Mouse (Mus musculus) bone marrow macrophage, adult 2 months (primary cell): ENCODE measurements around the gene Gm45837. TPM values are rescaled to one million over a fixed set of nuclear protein-coding genes. Genes with fewer than 3 reads are reported as not detected.

Experiments used
- H3K27ac ChIP-seq: 2 replicates; pipeline ENCODE4 v1.5.1; 2012; ENCODE audit warnings: low read depth, low read length; ENCODE audit not compliant: insufficient read depth
- H3K4me1 ChIP-seq: 2 replicates; pipeline ENCODE4 v1.6.1; 2012; ENCODE audit warnings: low read length; ENCODE audit not compliant: control insufficient read depth, insufficient read depth
- H3K4me3 ChIP-seq: 2 replicates; pipeline ENCODE4 v1.5.1; 2012; ENCODE audit warnings: mild to moderate bottlenecking, low read length, moderate library complexity; ENCODE audit not compliant: insufficient read depth
- CTCF ChIP-seq: IDR thresholded peaks from 2 replicates; pipeline ENCODE4 v1.5.1; 2012; ENCODE audit warnings: low read depth, mild to moderate bottlenecking, low read length, moderate library complexity
- POLR2A ChIP-seq: IDR thresholded peaks from 2 replicates; pipeline ENCODE4 v1.6.1; 2012; ENCODE audit warnings: mild to moderate bottlenecking, low read depth, low read length, borderline replicate concordance
- polyA plus RNA-seq: library from polyadenylated mRNA; stranded (reverse); fragments of >200 nt; gene quantifications from 2 replicates; pipeline ENCODE4 v1.2.4, GENCODE M21; 2012; ENCODE audit not compliant: missing spikeins, insufficient read depth, insufficient read length

The Gm45837 gene
- polyA plus RNA-seq, 1 experiment = 11.2 TPM

- no peak overlapping the region for H3K27ac ChIP-seq
- no peak overlapping the region for H3K4me3 ChIP-seq
- TF ChIP-seq POLR2A = no peak
- TF ChIP-seq CTCF = no peak
- H3K4me1 ChIP-seq = peaks cover 13% of the 10 kb centered on the region; the same call in 1 of the 2 replicates
These were observed 18.7 kb upstream of the Gm45837 start for GRCm38 (mm10) chr7:101391909-101392479.

- Histone ChIP-seq H3K4me3 (no peak overlapping the region), H3K27ac (no peak overlapping the region), H3K4me1 (peaks cover 14% of the 10 kb centered on the region; the same call in 1 of the 2 replicates)
- no peak for TF ChIP-seq POLR2A
These were observed 17.7 kb upstream of the Gm45837 start for GRCm38 (mm10) chr7:101393015-101393414.

GRCm38 (mm10) chr7:101393694-101394504, 16.8 kb upstream of the Gm45837 start:
- TF ChIP-seq POLR2A = no peak
- TF ChIP-seq CTCF = no peak
- peaks cover 10% of the 10 kb centered on the region; the same call in 1 of the 2 replicates for H3K4me1 ChIP-seq
- H3K4me3 ChIP-seq = no peak overlapping the region
- no peak overlapping the region for H3K27ac ChIP-seq

GRCm38 (mm10) chr7:101394569-101394968, 16.1 kb upstream of the Gm45837 start:
- Histone ChIP-seq H3K4me1 (peaks cover 8% of the 10 kb centered on the region; the same call in 1 of the 2 replicates), H3K27ac (no peak overlapping the region), H3K4me3 (no peak overlapping the region)
- no peak for TF ChIP-seq CTCF
- TF ChIP-seq POLR2A = no peak

GRCm38 (mm10) chr7:101395471-101395870, 15.2 kb upstream of the Gm45837 start:
- no peak overlapping the region for H3K4me3 ChIP-seq
- TF ChIP-seq POLR2A (no peak), CTCF (no peak)
- no peak overlapping the region for H3K27ac ChIP-seq
- H3K4me1 ChIP-seq = peaks cover 5% of the 10 kb centered on the region; the same call in 1 of the 2 replicates

GRCm38 (mm10) chr7:101397175-101397574, 13.5 kb upstream of the Gm45837 start:
- TF ChIP-seq CTCF = no peak
- no peak for TF ChIP-seq POLR2A
- no peak overlapping the region for H3K27ac ChIP-seq
- H3K4me3 ChIP-seq = no peak overlapping the region
- peaks cover 5% of the 10 kb centered on the region; the same call in 1 of the 2 replicates for H3K4me1 ChIP-seq

- no peak overlapping the region for H3K27ac ChIP-seq
- TF ChIP-seq CTCF (no peak), POLR2A (no peak)
- peaks cover 5% of the 10 kb centered on the region; the same call in 1 of the 2 replicates for H3K4me1 ChIP-seq
- H3K4me3 ChIP-seq = no peak overlapping the region
These were observed 9.2 kb upstream of the Gm45837 start for GRCm38 (mm10) chr7:101401510-101401909.

GRCm38 (mm10) chr7:101403831-101404230, 6.9 kb upstream of the Gm45837 start:
- TF ChIP-seq CTCF = no peak
- TF ChIP-seq POLR2A = no peak
- H3K27ac ChIP-seq = no peak overlapping the region
- no peaks in the 10 kb centered on the region for H3K4me1 ChIP-seq
- no peak overlapping the region for H3K4me3 ChIP-seq

- Histone ChIP-seq H3K4me3 (no peak overlapping the region), H3K27ac (no peak overlapping the region), H3K4me1 (peaks cover 18% of the 10 kb centered on the region)
- TF ChIP-seq CTCF (peak; percentile 100), POLR2A (no peak)
These were observed 2.1 kb downstream of the Gm45837 start for GRCm38 (mm10) chr7:101412796-101413195.

- TF ChIP-seq POLR2A (no peak), CTCF (no peak)
- Histone ChIP-seq H3K4me1 (peaks cover 18% of the 10 kb centered on the region), H3K27ac (no peak overlapping the region), H3K4me3 (no peak overlapping the region)
These were observed 3.5 kb downstream of the Gm45837 start for GRCm38 (mm10) chr7:101414209-101414608.
